Mouse (Mus musculus): ENCODE data around the gene Alox5.
"Not testable (repeated sequence)": the region's sequence is repeated elsewhere in the genome, so short reads cannot be mapped to it uniquely, and the experiment has no call there.

Alox5 gene

DNA sequence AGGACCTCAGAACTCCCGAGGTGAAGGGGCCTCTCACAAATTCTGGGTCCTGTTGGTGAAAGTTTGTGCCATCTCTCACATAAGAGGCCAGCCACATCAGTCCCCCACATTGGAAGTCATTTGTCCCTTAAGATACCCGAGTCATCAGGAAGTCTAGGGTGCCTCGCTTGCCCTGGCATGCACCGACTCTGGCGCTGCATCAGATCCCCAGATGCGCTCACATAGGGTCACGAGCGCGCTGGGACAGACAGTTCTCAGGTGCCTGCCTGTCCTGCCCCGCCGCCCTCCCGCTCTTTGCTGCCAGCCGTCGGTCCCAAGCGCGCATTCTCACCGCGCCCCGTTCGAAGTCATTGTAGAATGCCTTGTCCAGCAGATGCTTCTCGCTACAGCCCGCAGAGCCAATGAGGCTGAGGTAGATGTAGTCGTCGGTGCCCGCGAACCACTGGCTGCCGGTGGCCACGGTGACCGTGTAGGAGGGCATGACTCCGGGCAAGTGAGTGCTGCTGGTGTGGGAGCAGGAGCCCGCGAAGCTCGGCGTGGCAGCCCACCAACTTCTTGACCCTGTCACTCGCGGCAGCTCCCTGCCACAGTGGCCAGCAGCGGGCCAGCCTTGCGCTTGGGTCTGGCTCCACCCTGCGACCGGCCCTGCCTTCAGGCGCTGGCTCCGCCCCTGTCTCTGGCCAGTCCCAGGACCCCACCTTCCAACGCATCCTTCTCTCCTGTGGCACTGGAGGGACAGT is at the start of gene Alox5:
Alox5 (minus strand) TSS at position 635 of the 740 bp plus-strand sequence.
- no peak for DNase-seq (ENCODE audit: low spot score)

DNA sequence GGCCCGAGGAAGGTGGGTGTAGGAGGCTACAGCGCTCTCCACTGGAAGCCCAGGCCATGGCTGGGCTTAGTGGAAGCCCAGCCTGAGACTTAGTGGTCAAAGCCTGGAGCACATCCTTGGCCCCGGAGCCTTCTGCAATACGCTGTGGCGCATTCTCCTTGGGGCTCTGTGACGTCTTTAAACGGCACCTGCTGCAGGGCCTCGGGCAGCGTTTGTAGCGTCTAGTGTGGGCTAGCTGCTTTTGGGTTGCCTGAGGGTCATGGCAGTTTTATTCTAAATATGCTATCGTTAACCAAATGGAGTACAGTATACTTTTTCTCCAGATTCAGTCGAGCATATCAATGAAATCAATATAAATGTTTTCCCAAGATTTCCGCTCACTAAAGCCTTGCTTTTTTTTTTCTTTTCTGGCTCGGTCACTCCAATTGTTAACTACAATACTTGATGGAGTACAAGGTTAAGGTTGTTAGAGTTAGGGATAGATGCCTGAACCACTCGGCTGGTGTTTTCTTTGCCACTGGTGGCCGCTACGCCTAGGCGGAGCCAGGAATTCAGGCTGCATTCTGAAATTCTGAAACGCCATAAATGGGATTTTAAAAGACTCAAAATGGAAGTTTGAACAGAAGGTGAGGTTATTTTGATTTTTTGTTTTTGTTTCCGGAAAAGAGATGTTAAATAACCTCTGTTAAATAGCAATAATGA is 45.5 kb upstream of the Alox5 start, which contains the start of gene Olfr212:
Olfr212 (plus strand) TSS at position 215 of the 702 bp plus-strand sequence.
- not testable (repeated sequence) for DNase-seq (ENCODE audit: low spot score)

DNA sequence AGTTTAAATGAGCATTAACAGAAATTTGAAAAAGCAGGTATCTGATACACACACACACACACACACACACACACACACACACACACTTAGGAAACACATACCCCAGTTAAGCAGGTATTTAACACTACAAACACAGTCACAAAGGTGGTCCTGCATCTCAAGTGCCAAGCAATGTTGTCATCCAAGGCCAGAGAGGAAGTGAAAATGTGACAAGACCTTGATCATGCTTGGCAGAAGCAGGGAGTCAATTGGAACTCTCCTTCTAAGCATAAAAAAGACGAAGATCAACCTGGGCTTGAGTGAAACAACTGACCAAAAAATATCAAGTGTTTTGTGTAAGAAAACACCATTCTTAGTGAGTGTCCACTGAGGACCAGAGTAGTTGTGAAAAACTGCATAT is 35.0 kb upstream of the Alox5 start:
- no peak for DNase-seq (ENCODE audit: low spot score)

GRCm38 (mm10) chr6:116493742-116494141 is 32.8 kb upstream of the Alox5 start:
- DNase-seq (ENCODE audit: low spot score): no peak

DNA sequence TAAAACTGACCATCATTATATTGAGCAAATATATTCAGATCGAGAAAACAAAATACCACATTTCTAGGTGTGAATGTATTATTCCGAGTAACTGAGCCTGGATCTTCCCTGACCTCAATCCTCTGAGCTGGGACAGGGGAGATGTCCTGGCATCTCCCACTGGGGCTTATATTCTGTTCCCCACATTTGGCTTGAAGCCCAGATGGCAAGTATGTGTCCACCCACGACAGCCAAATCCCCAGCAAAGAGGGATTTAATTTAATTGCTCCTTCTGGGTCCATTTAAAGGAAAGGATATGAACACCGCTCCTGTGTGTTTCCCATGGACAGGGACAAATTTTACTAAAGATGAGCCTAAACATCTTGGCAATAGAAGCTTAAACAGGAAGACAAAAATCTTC is 27.8 kb upstream of the Alox5 start, which contains the start of gene Olfr211:
Olfr211 (plus strand) TSS at position 301 of the 400 bp plus-strand sequence.
- no peak for DNase-seq (ENCODE audit: low spot score)

GRCm38 (mm10) chr6:116486833-116487232 is 25.9 kb upstream of the Alox5 start:
- peak; percentile 9 for DNase-seq (ENCODE audit: low spot score)

GRCm38 (mm10) chr6:116485081-116485480 is 24.1 kb upstream of the Alox5 start:
- no peak for DNase-seq (ENCODE audit: low spot score)

GRCm38 (mm10) chr6:116468081-116468480 is 7.1 kb upstream of the Alox5 start:
- peak; percentile 41 for DNase-seq (ENCODE audit: low spot score)

DNA sequence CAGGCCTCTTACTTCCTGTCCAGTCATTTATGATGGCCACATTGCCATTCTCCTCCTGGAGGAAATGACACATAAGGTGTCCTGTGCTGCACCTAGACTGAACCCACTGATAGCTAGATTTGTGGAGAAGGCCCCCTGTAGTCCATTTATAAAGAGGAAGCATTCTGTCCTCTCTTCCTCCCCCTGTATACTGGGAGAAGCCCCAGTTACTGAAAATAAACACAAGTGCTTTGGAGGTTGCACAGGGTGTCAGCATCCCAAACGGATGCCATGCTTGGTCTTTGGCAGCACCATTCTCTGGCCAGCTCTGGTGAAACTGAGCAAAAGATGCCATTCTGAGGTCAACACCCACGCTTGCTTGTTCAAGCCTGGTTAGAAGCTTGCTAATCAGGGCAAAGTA is 1.7 kb downstream of the Alox5 start:
- no peak for DNase-seq (ENCODE audit: low spot score)

- no peak for DNase-seq (ENCODE audit: low spot score)
These were observed 2.2 kb downstream of the Alox5 start for GRCm38 (mm10) chr6:116458728-116459127.

DNA sequence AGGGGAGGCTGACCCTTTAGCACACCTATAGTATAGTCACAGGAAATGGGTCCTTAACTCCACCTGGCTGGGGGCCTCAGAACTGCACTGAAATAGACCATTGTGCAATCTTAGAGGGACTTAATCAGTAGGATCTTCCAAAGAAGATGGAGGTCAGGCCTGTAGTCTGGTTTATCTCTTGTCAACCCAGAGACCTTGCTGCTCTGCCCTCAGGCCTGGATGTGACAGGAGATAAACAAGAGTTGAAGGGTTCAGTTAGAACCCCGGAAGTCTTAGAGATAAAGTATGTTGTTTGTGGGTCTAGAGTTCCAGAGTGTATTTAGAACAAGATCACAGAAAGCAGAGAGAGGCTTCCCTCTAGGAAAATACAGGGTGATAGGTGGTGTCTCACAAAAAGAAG is 4.5 kb downstream of the Alox5 start:
- DNase-seq (ENCODE audit: low spot score): no peak

DNA sequence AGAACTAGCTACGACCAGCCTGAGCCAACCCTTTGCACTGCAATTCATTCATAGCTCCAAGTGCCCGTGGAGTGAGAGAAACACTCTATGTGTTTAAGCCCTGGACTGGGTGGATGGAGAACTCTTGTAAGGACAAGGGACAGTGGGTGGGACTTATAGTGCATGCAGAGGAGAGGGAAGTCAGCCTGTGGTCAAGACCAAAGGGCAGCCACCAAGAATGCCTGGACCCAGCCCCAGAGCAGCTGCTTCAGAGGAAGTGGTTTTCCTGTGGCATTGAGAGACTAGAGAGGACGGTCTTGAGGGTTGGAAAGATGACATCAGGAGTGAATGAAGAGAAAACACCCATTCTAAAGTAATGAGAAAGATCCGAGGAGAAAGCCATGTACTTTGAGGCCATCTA is 5.2 kb downstream of the Alox5 start:
- DNase-seq (ENCODE audit: low spot score): peak; percentile 65

- no peak for DNase-seq (ENCODE audit: low spot score)
These were observed 20.1 kb downstream of the Alox5 start for GRCm38 (mm10) chr6:116440849-116441248.

DNA sequence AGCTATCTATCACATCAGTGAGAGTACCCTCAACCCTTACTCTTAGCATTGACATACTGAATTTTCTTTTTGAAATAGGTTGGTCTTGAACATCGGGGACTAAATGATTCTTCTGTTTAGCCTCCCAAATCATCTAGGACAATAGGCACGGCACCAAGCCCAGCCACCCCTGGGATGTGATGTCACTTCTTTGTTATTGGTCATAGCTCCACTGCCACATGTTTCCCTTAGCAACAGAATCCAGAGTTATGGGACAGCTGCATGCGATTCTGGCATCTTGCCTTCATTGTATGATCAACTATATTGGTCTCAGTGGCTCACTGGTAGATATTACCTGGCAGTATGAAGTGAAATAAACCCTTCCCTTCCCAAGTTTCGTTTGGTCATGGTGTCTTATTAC is 20.5 kb downstream of the Alox5 start:
- DNase-seq (ENCODE audit: low spot score): no peak

GRCm38 (mm10) chr6:116439531-116439930 is 21.4 kb downstream of the Alox5 start:
- no peak for DNase-seq (ENCODE audit: low spot score)

DNA sequence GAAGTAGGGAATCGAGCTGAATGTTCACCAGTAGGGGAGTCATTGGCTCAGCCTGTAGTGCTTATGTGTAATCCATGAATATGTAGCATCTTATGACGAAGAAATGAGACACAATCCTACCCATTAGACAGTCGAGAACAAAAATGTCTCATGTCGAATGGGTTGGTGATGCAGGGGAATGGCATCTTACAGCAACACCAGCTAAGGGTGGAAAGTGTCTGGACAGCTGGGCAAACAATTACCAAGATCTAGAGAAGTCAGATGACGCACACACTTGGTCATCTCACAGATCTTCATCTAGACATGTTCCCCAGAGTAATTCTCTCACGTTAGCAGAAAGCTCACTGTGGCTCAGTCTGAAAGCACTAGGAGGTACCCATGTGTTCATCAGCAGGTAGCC is 22.1 kb downstream of the Alox5 start:
- DNase-seq (ENCODE audit: low spot score): no peak

GRCm38 (mm10) chr6:116428282-116428681 is 32.7 kb downstream of the Alox5 start:
- DNase-seq (ENCODE audit: low spot score): no peak

DNA sequence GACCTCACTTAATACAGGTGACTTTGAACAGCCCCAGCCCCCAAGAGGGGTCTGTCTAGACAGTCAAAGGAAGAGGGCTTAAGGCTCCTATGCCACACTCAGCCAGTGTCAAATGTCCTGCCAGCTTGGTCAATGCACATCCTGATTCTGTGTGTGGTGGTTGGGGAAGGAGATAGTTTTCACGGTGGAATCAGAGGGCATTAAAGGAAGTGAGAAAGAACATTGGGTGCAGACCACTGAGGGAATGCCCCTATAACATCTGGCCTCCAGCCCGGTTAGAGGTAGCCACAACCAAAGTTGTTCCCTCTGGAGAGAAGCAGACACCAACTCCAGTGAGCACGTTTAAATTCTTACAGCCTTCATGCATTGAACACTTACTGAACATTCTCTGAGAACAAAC is 33.4 kb downstream of the Alox5 start:
- no peak for DNase-seq (ENCODE audit: low spot score)

DNA sequence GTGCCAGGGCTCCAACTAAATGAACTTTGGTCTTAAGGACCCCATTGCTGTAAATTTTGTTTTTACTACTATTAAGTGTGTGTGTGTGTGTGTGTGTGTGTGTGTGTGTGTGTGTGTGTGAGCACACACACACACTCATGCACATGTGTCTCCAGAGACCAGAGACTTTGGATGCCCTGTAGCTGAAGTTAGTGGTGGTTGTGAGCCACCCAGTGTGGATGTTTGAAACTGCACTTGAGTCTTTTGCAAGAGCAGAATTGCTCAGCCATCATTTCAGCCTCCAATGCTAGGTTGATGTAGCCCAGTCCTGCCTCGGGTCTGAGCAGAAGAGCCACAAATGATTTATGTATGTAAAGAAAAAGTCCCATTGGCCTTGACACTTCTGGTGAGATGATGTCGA is 37.3 kb downstream of the Alox5 start:
- peak; percentile 6 for DNase-seq (ENCODE audit: low spot score)

GRCm38 (mm10) chr6:116422991-116423390 is 38.0 kb downstream of the Alox5 start:
- DNase-seq (ENCODE audit: low spot score): no peak

- no peak for DNase-seq (ENCODE audit: low spot score)
These were observed 40.7 kb downstream of the Alox5 start for GRCm38 (mm10) chr6:116420271-116420670.

DNA sequence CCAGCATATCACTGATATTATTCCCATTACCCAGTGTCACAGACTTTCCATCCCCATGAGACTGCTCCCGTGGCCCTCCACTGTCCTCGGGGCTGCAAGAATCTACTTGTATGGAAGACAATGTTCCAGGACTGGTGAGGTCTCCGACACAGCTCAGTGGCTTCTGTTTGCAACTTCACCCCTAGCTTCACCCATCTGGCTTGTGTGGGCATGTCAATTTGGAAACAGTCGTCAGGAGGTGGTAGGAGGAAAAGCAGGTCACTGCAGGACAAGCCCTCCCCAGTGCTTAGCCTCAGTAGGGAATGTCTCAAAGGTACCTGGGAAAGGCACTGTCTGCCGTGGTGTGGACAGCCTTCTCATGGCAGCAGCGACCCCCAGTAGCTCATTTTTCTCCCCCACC is 41.3 kb downstream of the Alox5 start:
- DNase-seq (ENCODE audit: low spot score): no peak

- DNase-seq (ENCODE audit: low spot score): no peak
These were observed 42.5 kb downstream of the Alox5 start for GRCm38 (mm10) chr6:116418487-116418886.
